Mouse (Mus musculus) ES-Bruce4 (cell line): Measurements from ENCODE around the gene Fgfr2.

ENCODE experiments used
- CTCF ChIP-seq: IDR thresholded peaks from one replicate; pipeline ENCODE4 v1.8.1; 2011; ENCODE audit warnings: low read depth, low read length
- POLR2A ChIP-seq: IDR thresholded peaks from one replicate; pipeline ENCODE4 v1.8.1; 2011; ENCODE audit warnings: low read length; ENCODE audit not compliant: insufficient read depth

DNA sequence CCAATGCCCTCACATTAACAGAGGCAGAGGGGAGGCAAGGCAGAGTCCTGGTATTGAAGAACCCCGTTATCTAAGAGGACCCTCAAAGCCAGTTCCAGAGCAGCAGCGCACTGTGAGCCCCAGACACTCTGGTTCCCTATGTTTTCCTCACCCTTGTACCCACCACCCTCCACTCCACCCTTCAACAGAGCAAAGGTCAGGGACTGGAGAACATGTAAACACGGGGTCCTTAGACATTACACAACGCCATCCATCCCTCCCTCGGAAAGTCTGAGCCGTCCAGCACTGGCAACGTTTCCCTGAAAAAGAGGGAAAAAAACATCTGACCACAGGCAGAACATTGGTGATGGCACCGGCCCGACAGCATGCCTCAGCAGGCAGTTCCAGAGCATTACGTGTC lies 2323.7 kb downstream of the Fgfr2 start:
- TF ChIP-seq POLR2A, result no peak
- TF ChIP-seq CTCF, result no peak
